Mouse (Mus musculus) lung, postnatal 10 days (tissue): ENCODE measurements around the gene Olfr1090.

ENCODE experiments used
- DNase-seq: peaks from one replicate; pipeline ENCODE4 v3.0.0; 2021

The Olfr1090 gene

GRCm38 (mm10) chr2:86758893-86759292 lies at the start of gene Olfr1090:
Gene Olfr1090, minus strand, starts transcription at chr2:86758993.
- DNase-seq = no peak

GRCm38 (mm10) chr2:86782179-86782578 lies 23.4 kb upstream of the Olfr1090 start, which contains the start of gene Olfr1093:
Gene Olfr1093, plus strand, starts transcription at chr2:86782479.
- no peak for DNase-seq

- DNase-seq = no peak
These were observed 2.3 kb upstream of the Olfr1090 start for GRCm38 (mm10) chr2:86761050-86761449.

GRCm38 (mm10) chr2:86733601-86734000 lies 25.2 kb downstream of the Olfr1090 start, which contains the start of gene Olfr1089:
Gene Olfr1089, minus strand, starts transcription at chr2:86733701.
- no peak for DNase-seq
